Mouse (Mus musculus) liver, embryonic 14.5 days (tissue): ENCODE data around the gene Ccl2. TPM values are rescaled to one million over a fixed set of nuclear protein-coding genes. Genes with fewer than 3 reads are reported as not detected.

Experiments
- ATAC-seq: fragments of 200-750 bp; cut with Nextera tagmentation; 2 replicates; pipeline ENCODE4 v1.8.0; 2017; ENCODE audit warnings: moderate number of reproducible peaks, mild to moderate bottlenecking, moderate library complexity; ENCODE audit not compliant: insufficient read depth
- DNase-seq, 3 experiments: peaks; one replicate each; pipeline ENCODE4 v3.0.0-alpha.2; 2012 to 2013; ENCODE audit warnings: low read depth in 3 of 3, low spot score in 3 of 3
- H3K27ac ChIP-seq: fragments of 300-500 bp; sonication (generic); 2 replicates; pipeline ENCODE4 v1.5.1; 2014; ENCODE audit warnings: moderate library complexity, mild to moderate bottlenecking, control low read depth, inconsistent platforms
- H3K27me3 ChIP-seq: fragments of 300-500 bp; sonication (generic); 2 replicates; pipeline ENCODE4 v1.6.1; 2014; ENCODE audit warnings: mild to moderate bottlenecking, low read length, moderate library complexity; ENCODE audit not compliant: control insufficient read depth, insufficient read depth
- H3K36me3 ChIP-seq: fragments of 300-500 bp; sonication (generic); replicated peaks from 2 replicates; pipeline ENCODE4 v1.6.1; 2014; ENCODE audit warnings: low read depth; ENCODE audit not compliant: control insufficient read depth, insufficient read depth
- H3K4me1 ChIP-seq, 2 experiments: fragments of 200-500 bp in 1 of 2; fragments of 300-500 bp in 1 of 2; sonication (generic) in 1 of 2; replicated peaks; 2 replicates each; pipeline ENCODE4 v1.6.1; 2012 to 2014; ENCODE audit warnings: antibody characterized with exemption in 1 of 2, inconsistent platforms in 1 of 2, low read length in 1 of 2; ENCODE audit not compliant: control insufficient read depth in 2 of 2, insufficient read depth in 2 of 2
- H3K4me2 ChIP-seq: fragments of 300-500 bp; sonication (generic); 2 replicates; pipeline ENCODE4 v1.6.1; 2014; ENCODE audit warnings: low read depth, mild to moderate bottlenecking, control low read depth, moderate library complexity
- H3K4me3 ChIP-seq, 2 experiments: fragments of 200-500 bp in 1 of 2; fragments of 300-500 bp in 1 of 2; sonication (generic) in 1 of 2; 2 replicates each; pipeline ENCODE4 v1.5.1; 2012 to 2014; ENCODE audit warnings: low read depth in 2 of 2, low read length in 2 of 2, mild to moderate bottlenecking in 2 of 2, control low read depth in 1 of 2, inconsistent platforms in 1 of 2, moderate library complexity in 1 of 2; ENCODE audit not compliant: insufficient read depth in 1 of 2
- H3K9ac ChIP-seq: fragments of 300-500 bp; sonication (generic); replicated peaks from 2 replicates; pipeline ENCODE4 v1.6.1; 2014; ENCODE audit warnings: mild to moderate bottlenecking, control low read depth, moderate library complexity
- H3K9me3 ChIP-seq: fragments of 300-500 bp; sonication (generic); 2 replicates; pipeline ENCODE4 v1.6.1; 2016; ENCODE audit warnings: low read length, mixed read lengths; ENCODE audit not compliant: control insufficient read depth
- CTCF ChIP-seq: IDR thresholded peaks from 2 replicates; pipeline ENCODE4 v1.5.1; 2016; ENCODE audit warnings: antibody characterized with exemption, low read depth, control low read depth
- EP300 ChIP-seq: IDR thresholded peaks from 2 replicates; pipeline ENCODE4 v1.6.1; 2016; ENCODE audit warnings: antibody characterized with exemption, low read depth
- WGBS: fragments of 180-500 bp; shearing (Covaris S2); extraction: QIAGEN DNeasy Blood & Tissue Kit; methylation state at CpG from one replicate; pipeline ENCODE4 v1.1.7; 2014; ENCODE audit not compliant: insufficient replicate concordance; 5-methylcytosine and 5-hydroxymethylcytosine counted together
- polyA plus RNA-seq, 2 experiments: library from polyadenylated mRNA; depleted of rRNA in 1 of 2; stranded (reverse) in 1 of 2; unstranded in 1 of 2; fragments of >200 nt; fragmentation: Nextera tagmentation in 1 of 2; extraction: Ambion mirVana in 1 of 2; gene quantifications; 2 replicates each; pipeline versions ENCODE4 v1.2.1 to v1.2.3; 2012 to 2014

The Ccl2 gene
- polyA plus RNA-seq, 2 experiments = 1.1 to 1.3 TPM

- Histone ChIP-seq H3K4me3 (no peak overlapping the region), H3K27ac (no peak overlapping the region), H3K36me3 (no peaks in the 10 kb centered on the region), H3K27me3 (no peaks in the 10 kb centered on the region), H3K9me3 (no peaks in the 10 kb centered on the region), H3K4me1 (peaks cover 0 to 8% of the 10 kb centered on the region in 2 experiments; a peak in 2 of 4 replicates), H3K4me2 (no peak overlapping the region), H3K9ac (no peak overlapping the region)
- DNase-seq = no peak
- WGBS = 27% methylated on average over 3 of the region's 3 CpGs
- ATAC-seq = no peak
- TF ChIP-seq CTCF (no peak), EP300 (no peak)
These were observed 14.0 kb upstream of the Ccl2 start for GRCm38 (mm10) chr11:82021406-82021805.

- Histone ChIP-seq H3K36me3 (no peaks in the 10 kb centered on the region), H3K4me2 (no peak overlapping the region), H3K9ac (no peak overlapping the region), H3K27me3 (no peaks in the 10 kb centered on the region), H3K9me3 (no peaks in the 10 kb centered on the region), H3K4me1 (peaks cover 0 to 8% of the 10 kb centered on the region in 2 experiments; a peak in 2 of 4 replicates), H3K27ac (no peak overlapping the region), H3K4me3 (no peak overlapping the region)
- 62% methylated on average over 6 of the region's 6 CpGs for WGBS
- TF ChIP-seq EP300 (no peak), CTCF (no peak)
- ATAC-seq (no peak), DNase-seq (no peak)
These were observed 12.8 kb upstream of the Ccl2 start for GRCm38 (mm10) chr11:82022504-82023056.

GRCm38 (mm10) chr11:82023769-82024168, 11.6 kb upstream of the Ccl2 start:
- no peak overlapping the region for H3K4me2 ChIP-seq
- H3K9me3 ChIP-seq = no peaks in the 10 kb centered on the region
- no peaks in the 10 kb centered on the region for H3K27me3 ChIP-seq
- H3K9ac ChIP-seq = no peak overlapping the region
- H3K27ac ChIP-seq = no peak overlapping the region
- no peaks in the 10 kb centered on the region for H3K36me3 ChIP-seq
- ATAC-seq (no peak), DNase-seq (no peak)
- H3K4me1 ChIP-seq = peaks cover 0 to 8% of the 10 kb centered on the region in 2 experiments; a peak in 2 of 4 replicates
- TF ChIP-seq EP300 (no peak), CTCF (no peak)
- no peak overlapping the region for H3K4me3 ChIP-seq
- WGBS = 36% methylated on average over 4 of the region's 4 CpGs

- Histone ChIP-seq H3K4me1 (no peaks in the 10 kb centered on the region), H3K27ac (no peak overlapping the region), H3K4me2 (no peak overlapping the region), H3K4me3 (no peak overlapping the region), H3K36me3 (no peaks in the 10 kb centered on the region), H3K27me3 (no peaks in the 10 kb centered on the region), H3K9ac (no peak overlapping the region), H3K9me3 (no peaks in the 10 kb centered on the region)
- ATAC-seq = no peak
- WGBS = 46% methylated on average over 2 of the region's 2 CpGs
- no peak for DNase-seq
- no peak for TF ChIP-seq CTCF
- no peak for TF ChIP-seq EP300
These were observed 5.2 kb upstream of the Ccl2 start for GRCm38 (mm10) chr11:82030171-82030570.

- ATAC-seq = no peak
- Histone ChIP-seq H3K9ac (no peak overlapping the region), H3K4me2 (no peak overlapping the region), H3K4me3 (no peak overlapping the region), H3K4me1 (no peaks in the 10 kb centered on the region), H3K27me3 (no peaks in the 10 kb centered on the region), H3K9me3 (no peaks in the 10 kb centered on the region), H3K27ac (no peak overlapping the region), H3K36me3 (no peaks in the 10 kb centered on the region)
- DNase-seq = no peak
- no peak for TF ChIP-seq CTCF
- no peak for TF ChIP-seq EP300
These were observed 3.2 kb upstream of the Ccl2 start for GRCm38 (mm10) chr11:82032136-82032535.
